Mouse (Mus musculus): ENCODE results near the gene Armc6. TPM values are rescaled to one million over a fixed set of nuclear protein-coding genes. Genes with fewer than 3 reads are reported as not detected.

Gene Armc6
- polyA plus RNA-seq, 1 experiment from 2014 or later: 48.4 TPM

- Histone ChIP-seq H3K4me3 (no peak overlapping the region), H3K27me3 (no peaks in the 10 kb centered on the region), H3K27ac (no peak overlapping the region), H3K4me2 (replicated peaks) (no peak overlapping the region), H3K4me1 (0 out of 2 replicates have a peak, but pooled peaks cover 3% of the 10 kb centered on the region), H3K9ac (no peak overlapping the region), H3K9me3 (replicated peaks) (no peaks in the 10 kb centered on the region), H3K36me3 (peaks cover 38% of the 10 kb centered on the region)
- ATAC-seq (ENCODE audit: low FRiP score): no peak
- 51% methylated on average over 2 of the region's 2 CpGs for WGBS
Observed at GRCm38 (mm10) chr8:70181903-70182252, 52.4 kb downstream of the Armc6 start.

DNA sequence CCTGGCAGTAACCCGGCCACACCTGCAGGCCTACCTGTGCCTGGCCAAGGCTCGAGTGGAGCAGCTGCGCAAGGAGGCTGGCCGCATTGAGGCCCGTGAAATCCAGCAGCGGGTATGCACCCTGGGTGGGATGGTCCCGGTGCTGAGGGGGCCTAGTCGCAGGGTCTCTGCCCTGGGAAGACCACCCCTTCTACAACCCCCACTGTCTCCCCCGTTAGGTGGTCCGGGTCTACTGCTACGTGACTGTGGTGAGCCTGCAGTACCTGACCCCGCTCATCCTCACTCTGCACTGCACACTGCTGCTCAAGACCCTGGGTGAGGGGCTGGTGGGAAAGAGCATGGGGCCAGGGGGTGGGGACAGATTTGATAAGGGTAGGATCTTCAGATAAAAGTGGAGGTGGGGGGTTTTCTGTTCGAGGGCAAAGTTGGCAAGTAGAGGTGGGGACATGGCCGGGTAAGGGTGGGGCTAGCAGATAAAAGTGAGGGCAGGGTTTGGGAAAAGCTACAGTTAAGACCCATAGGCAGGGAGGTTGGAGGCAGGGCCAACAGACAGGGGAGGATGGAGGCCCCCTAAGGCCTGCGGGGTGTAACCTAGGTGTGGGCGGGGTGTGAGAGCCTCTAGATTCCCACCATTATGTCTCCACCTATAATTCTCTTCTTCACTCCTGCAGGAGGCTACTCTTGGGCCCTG, 52.9 kb downstream of the Armc6 start:
- no peak for ATAC-seq (ENCODE audit: low FRiP score)
- Histone ChIP-seq H3K4me2 (replicated peaks) (no peak overlapping the region), H3K9me3 (replicated peaks) (no peaks in the 10 kb centered on the region), H3K27me3 (no peaks in the 10 kb centered on the region), H3K27ac (no peak overlapping the region), H3K36me3 (peaks cover 44% of the 10 kb centered on the region), H3K4me3 (no peak overlapping the region), H3K9ac (no peak overlapping the region), H3K4me1 (0 out of 2 replicates have a peak, but pooled peaks cover 3% of the 10 kb centered on the region)
- WGBS: 82% methylated on average over 16 of the region's 16 CpGs

DNA sequence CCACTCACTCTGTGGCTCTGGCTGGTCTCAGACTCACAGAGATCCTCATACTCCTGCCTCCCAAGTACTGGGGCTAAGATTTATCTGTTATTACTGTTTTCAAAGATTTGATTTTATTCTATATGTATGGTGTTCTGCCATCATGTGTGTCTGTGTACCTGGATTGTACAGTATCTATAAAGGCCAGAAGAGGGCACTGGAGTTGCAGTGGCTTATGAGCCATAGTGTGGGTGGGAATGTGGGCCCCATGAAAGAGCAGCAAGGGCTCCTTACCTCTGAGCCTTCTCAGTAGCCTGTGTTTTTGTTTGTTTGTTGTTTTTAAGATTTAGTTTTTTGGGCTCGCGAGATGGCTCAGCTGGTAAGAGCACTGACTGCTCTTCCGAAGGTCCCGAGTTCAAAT, 55.2 kb downstream of the Armc6 start:
- H3K4me1 ChIP-seq: peaks cover 6% of the 10 kb centered on the region; the same call in 1 of the 2 replicates
- no peak for ATAC-seq (ENCODE audit: low FRiP score)
- no peak overlapping the region for H3K4me3 ChIP-seq
- no peaks in the 10 kb centered on the region for H3K27me3 ChIP-seq
- no peak overlapping the region for H3K4me2 ChIP-seq (replicated peaks)
- no peak overlapping the region for H3K27ac ChIP-seq
- no peak overlapping the region for H3K9ac ChIP-seq
- WGBS: 96% methylated on average over 4 of the region's 4 CpGs
- H3K36me3 ChIP-seq: peaks cover 44% of the 10 kb centered on the region
- no peaks in the 10 kb centered on the region for H3K9me3 ChIP-seq (replicated peaks)

DNA sequence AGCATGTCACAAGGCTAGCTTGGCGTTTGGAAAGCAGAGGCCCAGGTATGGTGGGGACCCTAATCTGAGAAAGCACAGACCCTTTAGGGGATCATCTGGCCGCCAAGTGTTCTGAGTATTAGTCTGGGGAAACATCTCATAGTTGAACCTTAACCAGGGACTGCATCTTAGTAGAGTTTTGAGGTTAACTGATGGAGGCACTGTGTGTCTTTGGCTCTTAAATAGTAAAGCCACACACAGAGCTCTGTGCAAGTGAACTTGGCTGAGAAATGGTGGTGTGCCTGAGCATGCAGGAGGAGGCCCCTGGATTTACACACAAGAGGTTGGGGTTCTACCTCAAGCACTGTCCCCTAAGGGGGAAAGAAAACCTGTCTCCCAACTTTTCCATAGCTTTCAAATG, 56.0 kb downstream of the Armc6 start:
- H3K4me1 ChIP-seq: peaks cover 11% of the 10 kb centered on the region
- H3K27me3 ChIP-seq: no peaks in the 10 kb centered on the region
- no peak overlapping the region for H3K9ac ChIP-seq
- ATAC-seq (ENCODE audit: low FRiP score): no peak
- no peak overlapping the region for H3K4me3 ChIP-seq
- H3K4me2 ChIP-seq (replicated peaks): no peak overlapping the region
- H3K27ac ChIP-seq: no peak overlapping the region
- WGBS: 94% methylated on average over 2 of the region's 2 CpGs
- no peaks in the 10 kb centered on the region for H3K9me3 ChIP-seq (replicated peaks)
- peaks cover 42% of the 10 kb centered on the region for H3K36me3 ChIP-seq

- 92% methylated on average over 7 of the region's 7 CpGs for WGBS
- no peak for ATAC-seq (ENCODE audit: low FRiP score)
- H3K27ac ChIP-seq: no peak overlapping the region
- no peak overlapping the region for H3K4me3 ChIP-seq
- no peak overlapping the region for H3K9ac ChIP-seq
- no peak overlapping the region for H3K4me2 ChIP-seq (replicated peaks)
- H3K9me3 ChIP-seq (replicated peaks): no peaks in the 10 kb centered on the region
- H3K36me3 ChIP-seq: peaks cover 16% of the 10 kb centered on the region; the same call in 1 of the 2 replicates
- H3K4me1 ChIP-seq: peaks cover 18% of the 10 kb centered on the region
- no peaks in the 10 kb centered on the region for H3K27me3 ChIP-seq
Observed at GRCm38 (mm10) chr8:70174079-70174478, 60.2 kb downstream of the Armc6 start.

DNA sequence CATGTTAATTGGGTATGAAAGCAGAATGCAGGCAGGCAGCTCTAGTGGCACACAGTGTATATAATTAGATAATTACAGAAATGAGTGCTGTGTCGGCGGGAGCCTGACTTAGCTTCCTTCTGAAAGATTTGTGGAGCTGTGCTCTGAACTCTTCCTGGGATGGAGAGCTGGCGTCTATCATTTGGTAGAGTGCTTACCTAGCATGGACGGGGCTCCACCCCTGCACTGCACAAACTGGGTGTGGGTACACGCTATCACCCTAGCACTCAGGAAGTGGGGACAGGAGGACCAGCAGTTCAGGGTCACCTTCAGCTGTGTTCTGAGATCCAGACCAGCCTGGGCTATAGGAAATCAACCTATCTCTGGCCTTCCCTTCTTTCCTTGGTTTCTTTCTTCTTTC, 60.9 kb downstream of the Armc6 start:
- Histone ChIP-seq H3K27ac (no peak overlapping the region), H3K9me3 (replicated peaks) (no peaks in the 10 kb centered on the region), H3K27me3 (no peaks in the 10 kb centered on the region), H3K36me3 (peaks cover 16% of the 10 kb centered on the region; the same call in 1 of the 2 replicates), H3K4me3 (no peak overlapping the region), H3K4me1 (peaks cover 18% of the 10 kb centered on the region), H3K4me2 (replicated peaks) (0 out of 2 replicates have a peak overlapping the region, but pooled peaks have one; percentile 60), H3K9ac (no peak overlapping the region)
- ATAC-seq (ENCODE audit: low FRiP score): no peak
- 94% methylated on average over 5 of the region's 5 CpGs for WGBS

DNA sequence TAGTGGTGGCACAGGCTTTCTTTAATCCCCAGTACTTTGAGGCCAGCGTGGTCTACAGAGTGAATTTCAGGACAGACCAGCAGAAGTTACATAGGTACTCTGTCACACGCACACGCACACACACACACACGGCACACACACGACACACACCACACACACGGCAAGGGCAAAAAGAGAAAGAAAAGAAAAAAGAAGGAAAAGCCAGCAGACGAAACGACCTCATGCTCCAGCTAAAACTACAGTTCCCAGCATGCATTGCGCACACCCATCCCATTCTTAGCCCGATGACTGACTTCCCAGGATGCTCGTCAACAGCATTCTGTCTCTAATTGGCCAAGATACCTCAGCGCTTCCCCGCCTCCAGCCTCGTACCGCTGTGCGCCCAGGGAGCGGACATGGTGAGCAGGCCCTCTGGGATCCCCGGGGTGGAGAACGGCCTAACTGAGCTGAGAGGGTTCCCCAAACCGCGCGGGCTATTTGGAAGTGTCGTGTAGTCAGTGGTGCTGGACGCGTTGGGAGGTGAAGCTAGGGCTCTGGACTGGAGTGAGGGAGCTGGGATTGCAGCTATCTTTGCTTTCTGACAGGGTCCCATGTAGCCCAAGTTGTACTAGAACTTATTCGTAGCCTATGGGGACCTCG, 62.1 kb downstream of the Armc6 start, which contains the start of gene Tmem161a:
TSS of gene Tmem161a (plus strand) at position 314 of the 639 bp plus-strand sequence.
- peaks cover 4% of the 10 kb centered on the region for H3K27me3 ChIP-seq
- peaks cover 8% of the 10 kb centered on the region; the same call in 1 of the 2 replicates for H3K36me3 ChIP-seq
- peak within 1 kb of the TSS; percentile 52 for H3K4me3 ChIP-seq
- peak within 1 kb of the TSS; percentile 60 for H3K4me2 ChIP-seq (replicated peaks)
- peaks cover 18% of the 10 kb centered on the region for H3K4me1 ChIP-seq
- H3K9me3 ChIP-seq (replicated peaks): no peaks in the 10 kb centered on the region
- H3K27ac ChIP-seq: peak within 1 kb of the TSS; percentile 7; the same call in 1 of the 2 replicates
- ATAC-seq (ENCODE audit: low FRiP score): peak; percentile 97
- peak within 1 kb of the TSS; percentile 58 for H3K9ac ChIP-seq
- WGBS: 2% methylated on average over 27 of the region's 27 CpGs

DNA sequence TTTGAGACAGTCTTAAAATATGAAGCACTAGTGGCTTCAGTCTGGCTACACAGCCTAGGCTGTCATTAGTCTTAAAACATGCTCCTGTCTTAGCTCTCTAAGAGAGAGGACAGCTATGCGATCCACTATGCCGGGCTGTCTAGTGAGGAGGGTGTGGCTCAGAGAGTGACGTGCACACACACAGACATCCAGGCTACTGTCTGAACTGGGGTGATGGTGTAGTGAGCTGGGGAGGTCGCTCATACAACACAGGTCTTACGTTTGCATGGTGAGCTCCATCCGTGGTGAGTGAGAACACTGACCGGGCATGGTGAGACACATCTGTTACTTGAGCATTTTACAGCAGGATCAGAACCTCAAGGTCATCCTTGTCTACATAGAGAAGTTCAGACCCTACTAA, 63.0 kb downstream of the Armc6 start:
- no peaks in the 10 kb centered on the region for H3K9me3 ChIP-seq (replicated peaks)
- H3K4me2 ChIP-seq (replicated peaks): no peak overlapping the region; the same call in 1 of the 2 replicates
- peaks cover 12% of the 10 kb centered on the region for H3K27me3 ChIP-seq
- H3K4me1 ChIP-seq: peaks cover 21% of the 10 kb centered on the region
- 90% methylated on average over 7 of the region's 7 CpGs for WGBS
- no peak for ATAC-seq (ENCODE audit: low FRiP score)
- no peak overlapping the region for H3K4me3 ChIP-seq
- no peak overlapping the region for H3K27ac ChIP-seq
- no peaks in the 10 kb centered on the region for H3K36me3 ChIP-seq
- H3K9ac ChIP-seq: no peak overlapping the region

GRCm38 (mm10) chr8:70170748-70171147, 63.5 kb downstream of the Armc6 start:
- no peak overlapping the region for H3K4me2 ChIP-seq (replicated peaks)
- peaks cover 17% of the 10 kb centered on the region for H3K27me3 ChIP-seq
- no peaks in the 10 kb centered on the region for H3K9me3 ChIP-seq (replicated peaks)
- no peaks in the 10 kb centered on the region for H3K36me3 ChIP-seq
- no peak overlapping the region for H3K4me3 ChIP-seq
- no peak overlapping the region for H3K27ac ChIP-seq
- 72% methylated on average over 3 of the region's 3 CpGs for WGBS
- H3K9ac ChIP-seq: no peak overlapping the region
- peaks cover 21% of the 10 kb centered on the region for H3K4me1 ChIP-seq
- no peak for ATAC-seq (ENCODE audit: low FRiP score)

Other genes with a start within 250 kb of the Armc6 start
- gene Gatad2a, start 238.1 kb downstream of the Armc6 start, polyA plus RNA-seq (2016; fragmentation: Nextera tagmentation; extraction: Ambion mirVana): 53.1 and 54.8 TPM in 2 replicates
- 73.5 and 76.0 TPM in 2 replicates for gene Mau2, start 191.7 kb downstream of the Armc6 start, polyA plus RNA-seq (2016; fragmentation: Nextera tagmentation; extraction: Ambion mirVana)
- 53.7 and 56.0 TPM in 2 replicates for gene Sugp1, start 191.7 kb downstream of the Armc6 start, polyA plus RNA-seq (2016; fragmentation: Nextera tagmentation; extraction: Ambion mirVana)
- gene Tm6sf2, start 161.5 kb downstream of the Armc6 start, polyA plus RNA-seq (2016; fragmentation: Nextera tagmentation; extraction: Ambion mirVana): 1.0 and 2.2 TPM in 2 replicates
- gene Hapln4, start 151.0 kb downstream of the Armc6 start, polyA plus RNA-seq (2016; fragmentation: Nextera tagmentation; extraction: Ambion mirVana): 0.34 and 0.81 TPM in 2 replicates
- 92.0 and 107 TPM in 2 replicates for gene Ncan, start 113.6 kb downstream of the Armc6 start, polyA plus RNA-seq (2016; fragmentation: Nextera tagmentation; extraction: Ambion mirVana)
- 24.7 and 27.2 TPM in 2 replicates for gene Nr2c2ap, start 103.1 kb downstream of the Armc6 start, polyA plus RNA-seq (2016; fragmentation: Nextera tagmentation; extraction: Ambion mirVana)
- 17.0 and 21.0 TPM in 2 replicates for gene Rfxank, start 95.3 kb downstream of the Armc6 start, polyA plus RNA-seq (2016; fragmentation: Nextera tagmentation; extraction: Ambion mirVana)
- gene Borcs8, start 95.0 kb downstream of the Armc6 start, polyA plus RNA-seq (2016; fragmentation: Nextera tagmentation; extraction: Ambion mirVana): 38.2 and 42.1 TPM in 2 replicates
- 0.32 and 0.70 TPM in 2 replicates for gene Mef2b, start 94.8 kb downstream of the Armc6 start, polyA plus RNA-seq (2016; fragmentation: Nextera tagmentation; extraction: Ambion mirVana)
- gene Tmem161a, start 62.1 kb downstream of the Armc6 start, polyA plus RNA-seq (2016; fragmentation: Nextera tagmentation; extraction: Ambion mirVana): 43.9 and 47.9 TPM in 2 replicates
- 4.3 and 5.3 TPM in 2 replicates for gene Slc25a42, start 22.2 kb downstream of the Armc6 start, polyA plus RNA-seq (2016; fragmentation: Nextera tagmentation; extraction: Ambion mirVana)
- gene Sugp2, start 240 bp downstream of the Armc6 start, polyA plus RNA-seq (2016; fragmentation: Nextera tagmentation; extraction: Ambion mirVana): 72.0 and 75.8 TPM in 2 replicates
- 80.7 and 81.1 TPM in 2 replicates for gene Homer3, start 48.4 kb upstream of the Armc6 start, polyA plus RNA-seq (2016; fragmentation: Nextera tagmentation; extraction: Ambion mirVana)
- gene Ddx49, start 68.0 kb upstream of the Armc6 start, polyA plus RNA-seq (2016; fragmentation: Nextera tagmentation; extraction: Ambion mirVana): 49.9 and 50.8 TPM in 2 replicates
- gene Cope, start 68.1 kb upstream of the Armc6 start, polyA plus RNA-seq (2016; fragmentation: Nextera tagmentation; extraction: Ambion mirVana): 216 and 260 TPM in 2 replicates
- 16.3 and 17.8 TPM in 2 replicates for gene Cers1, start 81.3 kb upstream of the Armc6 start, polyA plus RNA-seq (2016; fragmentation: Nextera tagmentation; extraction: Ambion mirVana)
- gene Gdf1, start 95.4 kb upstream of the Armc6 start, polyA plus RNA-seq (2016; fragmentation: Nextera tagmentation; extraction: Ambion mirVana): 2.2 and 4.4 TPM in 2 replicates
- 34.2 and 34.3 TPM in 2 replicates for gene Upf1, start 118.8 kb upstream of the Armc6 start, polyA plus RNA-seq (2016; fragmentation: Nextera tagmentation; extraction: Ambion mirVana)
- 1.2 and 3.0 TPM in 2 replicates for gene Comp, start 139.1 kb upstream of the Armc6 start, polyA plus RNA-seq (2016; fragmentation: Nextera tagmentation; extraction: Ambion mirVana)
- gene Crtc1, start 205.1 kb upstream of the Armc6 start, polyA plus RNA-seq (2016; fragmentation: Nextera tagmentation; extraction: Ambion mirVana): 24.6 and 27.1 TPM in 2 replicates
- 22.2 and 23.9 TPM in 2 replicates for gene Klhl26, start 242.5 kb upstream of the Armc6 start, polyA plus RNA-seq (2016; fragmentation: Nextera tagmentation; extraction: Ambion mirVana)